Mouse (Mus musculus): Measurements from ENCODE around the gene Daam2. TPM values are rescaled to one million over a fixed set of nuclear protein-coding genes. Genes with fewer than 3 reads are reported as not detected.
A peak's percentile ranks its signal among the peaks of the same experiment; 100 is the strongest.

The Daam2 gene
- total and polyA plus RNA-seq, 3 experiments: 0.04 to 0.41 TPM; not detected in 1

DNA sequence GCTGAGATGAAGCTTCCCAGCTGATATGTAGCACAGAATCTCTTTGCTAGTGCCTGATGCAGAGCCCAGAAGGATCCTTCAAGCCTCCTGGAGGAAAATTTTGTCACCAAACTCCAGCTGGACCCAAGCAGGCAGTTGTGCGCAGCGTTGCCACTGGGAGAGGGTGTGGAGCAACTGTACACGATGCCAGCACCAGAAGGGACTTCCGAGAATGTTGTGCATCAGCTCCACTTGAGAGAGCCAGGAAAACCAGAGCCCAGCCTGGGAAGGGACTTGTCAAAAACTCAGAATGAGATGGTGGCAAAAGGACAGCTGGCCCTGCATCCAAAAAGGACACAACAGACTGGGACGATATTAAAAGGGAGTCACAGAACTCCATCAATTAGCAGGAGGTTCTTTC lies 32.5 kb downstream of the Daam2 start:
- H3K9ac ChIP-seq (ENCODE audit: insufficient read depth, low read depth): no peak overlapping the region
- no peaks in the 10 kb centered on the region for H3K36me3 ChIP-seq (replicated peaks in 1 of 2; ENCODE audit: control insufficient read depth in 1 of 2, insufficient read depth in 1 of 2, low read length in 1 of 2)
- no peaks in the 10 kb centered on the region for H3K4me1 ChIP-seq (ENCODE audit: control insufficient read depth in 1 of 2, insufficient read depth in 2 of 2)
- H3K4me2 ChIP-seq (ENCODE audit: insufficient read depth, low read depth, poor library complexity, severe bottlenecking): no peak overlapping the region
- H3K27ac ChIP-seq (ENCODE audit: insufficient read depth, low read depth): no peak overlapping the region
- TF ChIP-seq MAX (IDR thresholded peaks at IDR 0.05; ENCODE audit: low read length) (no peak), RAD21 (IDR thresholded peaks at IDR 0.05; ENCODE audit: low read depth, low read length) (no peak), MEF2A (IDR thresholded peaks at IDR 0.05; ENCODE audit: borderline replicate concordance, low read depth, low read length) (no peak), KAT2A (IDR thresholded peaks at IDR 0.05; ENCODE audit: insufficient replicate concordance, low read length) (no peak), CHD2 (IDR thresholded peaks at IDR 0.05; ENCODE audit: low read length) (no peak), JUN (IDR thresholded peaks at IDR 0.05; ENCODE audit: insufficient read depth, low read depth, low read length) (no peak), MYC (IDR thresholded peaks at IDR 0.05; ENCODE audit: low read depth, low read length) (no peak), POLR2AphosphoS2 (IDR thresholded peaks at IDR 0.05; ENCODE audit: low read depth, low read length) (no peak), NRF1 (IDR thresholded peaks at IDR 0.05; ENCODE audit: low read depth, low read length) (no peak), TBP (conservative IDR thresholded peaks at IDR 0.05; ENCODE audit: low read depth, low read length) (no peak), MXI1 (IDR thresholded peaks at IDR 0.05; ENCODE audit: low read depth, low read length) (no peak), ZNF384 (IDR thresholded peaks at IDR 0.05; ENCODE audit: low read depth, low read length) (no peak), SIN3A (IDR thresholded peaks at IDR 0.05; ENCODE audit: low read length) (no peak)
- dilution Hi-C loops (cut with MboI; ENCODE audit: extremely low pct_ligation_motif_present, extremely low pct_unique_long_range_greater_than_20kb, low sequenced_read_pairs): no loop called here
- no peak overlapping the region for H3K4me3 ChIP-seq (replicated peaks in 1 of 3; ENCODE audit: low read depth in 2 of 3, low read length in 2 of 3, poor library complexity in 1 of 3)
- in situ Hi-C loops (cut with MboI; ENCODE audit: low pct_ligation_motif_present, low pct_unique_long_range_greater_than_20kb, low sequenced_read_pairs): loop anchor here (25.0 kb wide), 1 partner anchor 356 kb away; no protein-coding TSS in a partner anchor
- H3K79me2 ChIP-seq (replicated peaks; ENCODE audit: control insufficient read depth, extremely low read depth, insufficient read depth, poor library complexity, severe bottlenecking): no peaks in the 10 kb centered on the region
- peaks cover 45% of the 10 kb centered on the region for H3K27me3 ChIP-seq (replicated peaks)
- no peaks in the 10 kb centered on the region for H3K9me3 ChIP-seq (replicated peaks; ENCODE audit: low read length)
- no peak for DNase-seq (ENCODE audit: extremely low read depth)

DNA sequence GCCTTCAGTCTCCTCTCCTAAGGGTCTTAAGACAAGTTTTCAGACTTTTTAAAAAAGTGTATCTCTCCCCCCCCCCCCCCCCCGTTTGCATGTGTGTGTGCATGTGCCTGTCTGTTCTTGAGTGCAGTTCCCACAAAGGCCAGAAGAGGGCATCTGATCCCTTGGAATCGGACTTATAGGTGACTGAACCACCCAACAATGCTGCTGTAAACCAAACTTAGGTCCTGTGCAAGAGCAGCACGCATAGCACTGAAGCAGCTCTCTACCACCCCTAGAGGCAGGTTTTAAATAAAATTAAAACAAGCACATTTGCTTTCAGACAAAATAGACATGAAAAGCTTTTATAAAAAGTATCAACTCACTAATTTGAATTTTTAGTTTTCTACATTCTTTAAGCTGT lies 33.9 kb downstream of the Daam2 start:
- peak; percentile 57 for DNase-seq (ENCODE audit: extremely low read depth)
- Histone ChIP-seq H3K36me3 (replicated peaks in 1 of 2; ENCODE audit: control insufficient read depth in 1 of 2, insufficient read depth in 1 of 2, low read length in 1 of 2) (no peaks in the 10 kb centered on the region), H3K4me2 (ENCODE audit: insufficient read depth, low read depth, poor library complexity, severe bottlenecking) (no peak overlapping the region), H3K27ac (ENCODE audit: insufficient read depth, low read depth) (no peak overlapping the region), H3K4me3 (replicated peaks in 1 of 3; ENCODE audit: low read depth in 2 of 3, low read length in 2 of 3, poor library complexity in 1 of 3) (no peak overlapping the region), H3K9ac (ENCODE audit: insufficient read depth, low read depth) (no peak overlapping the region), H3K79me2 (replicated peaks; ENCODE audit: control insufficient read depth, extremely low read depth, insufficient read depth, poor library complexity, severe bottlenecking) (no peaks in the 10 kb centered on the region), H3K27me3 (replicated peaks) (peaks cover 55% of the 10 kb centered on the region), H3K9me3 (replicated peaks; ENCODE audit: low read length) (no peaks in the 10 kb centered on the region), H3K4me1 (ENCODE audit: control insufficient read depth in 1 of 2, insufficient read depth in 2 of 2) (no peaks in the 10 kb centered on the region)
- TF ChIP-seq RAD21 (IDR thresholded peaks at IDR 0.05; ENCODE audit: low read depth, low read length) (peak; percentile 57), SMC3 (IDR thresholded peaks at IDR 0.05; ENCODE audit: low read depth, low read length) (peak; percentile 43), ETS1 (conservative IDR thresholded peaks at IDR 0.05; ENCODE audit: low read depth, low read length) (no peak), CTCF (conservative IDR thresholded peaks at IDR 0.05 in 1 of 2, IDR thresholded peaks at IDR 0.05 in 1 of 2; ENCODE audit: low read depth in 2 of 2, low read length in 2 of 2) (peak; percentile 30 to 68; a peak in 3 of 4 replicates), MAZ (IDR thresholded peaks at IDR 0.05; ENCODE audit: low read depth, low read length) (no peak)
- dilution Hi-C loops (cut with MboI; ENCODE audit: extremely low pct_ligation_motif_present, extremely low pct_unique_long_range_greater_than_20kb, low sequenced_read_pairs): no loop called here
- in situ Hi-C loops (cut with MboI; ENCODE audit: low pct_ligation_motif_present, low pct_unique_long_range_greater_than_20kb, low sequenced_read_pairs): loop anchor here (25.0 kb wide), 1 partner anchor 357 kb away; no protein-coding TSS in a partner anchor
